Mouse (Mus musculus) adipocyte (in vitro differentiated cells): ENCODE measurements around the gene Pstk.
"Not testable (repeated sequence)": the region's sequence is repeated elsewhere in the genome, so short reads cannot be mapped to it uniquely, and the experiment has no call there.

ENCODE experiments used
- DNase-seq: peaks from one replicate; pipeline ENCODE4 v3.0.0-alpha.2; 2016; ENCODE audit warnings: low spot score

The Pstk gene

DNA sequence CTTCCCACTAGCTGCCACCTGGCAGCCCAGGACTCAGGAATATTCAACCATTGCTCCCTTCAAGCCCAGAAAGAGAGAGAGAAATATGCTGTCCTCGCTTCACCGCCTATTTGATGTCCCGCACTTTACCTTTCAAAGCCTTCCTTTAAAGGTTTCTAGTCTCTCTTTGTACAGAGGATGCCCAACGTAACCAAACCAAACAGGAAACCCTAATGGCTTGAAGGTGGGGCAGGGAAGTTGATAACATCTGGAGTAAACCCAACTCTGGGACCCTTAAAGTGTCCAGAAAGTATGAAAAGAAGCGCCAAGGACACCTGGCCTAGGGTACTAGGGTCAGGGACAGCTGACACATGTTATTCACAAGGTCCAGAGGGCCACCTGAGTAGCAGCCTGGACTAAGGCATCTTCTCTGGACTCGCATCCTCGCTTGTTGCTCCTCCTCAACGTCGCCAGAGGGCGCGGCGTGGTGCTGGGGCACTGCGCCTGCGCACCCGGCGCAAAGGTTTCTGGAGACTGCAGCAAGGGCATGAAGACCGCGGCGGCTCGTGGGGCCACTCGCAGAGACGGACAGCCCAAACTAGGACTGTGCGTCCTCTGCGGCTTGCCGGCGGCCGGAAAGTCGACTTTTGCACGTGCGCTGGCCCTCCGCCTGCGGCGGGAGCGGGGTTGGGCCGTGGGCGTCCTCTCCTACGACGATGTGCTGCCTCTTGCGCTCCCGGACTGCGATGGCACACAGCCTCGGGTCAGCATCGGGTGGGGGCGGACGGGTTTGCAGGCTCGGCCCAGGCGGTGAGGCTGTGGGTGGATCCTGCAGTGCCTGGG is at the start of gene Pstk:
Gene Pstk, plus strand, starts transcription at position 494 of the 822 bp plus-strand sequence.
- DNase-seq = peak; percentile 85

DNA sequence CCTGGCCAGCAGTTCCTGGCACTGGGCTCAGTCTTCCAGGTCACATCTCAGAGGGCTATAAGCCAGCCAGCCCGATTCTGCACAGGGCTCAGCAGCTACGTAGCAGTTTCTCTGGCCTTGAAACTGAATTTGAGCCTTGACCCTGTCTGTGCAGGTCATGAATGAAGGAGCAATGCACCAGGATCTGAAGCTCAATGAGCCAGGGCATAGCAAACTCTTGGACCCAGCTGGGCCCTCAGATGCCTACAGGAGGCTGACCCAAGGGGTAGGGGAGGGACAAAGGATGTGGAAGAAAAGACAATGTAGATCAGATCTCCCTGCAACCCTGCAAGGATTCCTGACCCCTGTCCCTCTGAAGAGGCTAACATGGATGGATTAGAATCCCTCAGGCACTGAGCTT is 48.7 kb upstream of the Pstk start, which contains the start of gene Cuzd1:
Gene Cuzd1, minus strand, starts transcription at position 101 of the 400 bp plus-strand sequence.
- no peak for DNase-seq

DNA sequence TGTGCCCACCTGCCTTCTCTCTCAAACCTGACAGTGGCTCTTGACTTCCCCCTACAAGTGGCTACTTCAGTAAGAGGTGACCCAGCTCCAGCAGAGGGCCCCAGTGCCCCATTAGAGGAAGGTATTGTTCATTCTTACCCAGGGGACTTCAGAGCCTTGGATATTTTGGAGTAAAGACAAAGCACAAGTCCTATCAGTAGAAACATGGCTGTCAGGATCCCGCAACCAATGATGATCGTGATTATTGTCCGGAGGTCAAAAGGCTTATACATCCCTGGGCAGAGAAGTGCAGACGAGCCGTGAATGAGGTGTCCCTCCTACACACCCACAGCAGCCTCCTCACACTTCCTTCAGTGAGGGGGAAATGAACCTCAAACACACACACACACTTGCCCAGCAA is 43.9 kb upstream of the Pstk start:
- DNase-seq = no peak

DNA sequence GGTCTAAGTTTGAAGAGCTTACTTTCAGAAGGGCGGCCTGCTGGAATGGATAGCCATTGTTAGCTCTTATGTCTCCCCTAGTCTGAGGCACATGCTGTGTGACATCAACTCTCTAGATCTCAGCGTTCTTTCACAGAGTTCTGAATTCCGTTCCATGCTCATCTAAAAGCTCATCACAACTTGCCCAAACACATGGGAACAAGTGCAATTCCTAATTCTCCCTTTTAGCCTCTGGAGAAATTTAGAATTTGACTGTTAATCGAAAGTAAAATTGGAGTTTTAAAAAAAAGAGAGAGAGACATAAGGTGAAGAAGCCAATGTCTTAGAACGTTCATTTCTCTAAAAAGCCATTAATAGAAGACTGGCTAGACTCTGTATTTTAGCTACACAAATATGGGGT is 41.5 kb upstream of the Pstk start, which contains the start of gene Fam24b:
Gene Fam24b, minus strand, starts transcription at position 101 of the 400 bp plus-strand sequence.
- no peak for DNase-seq

DNA sequence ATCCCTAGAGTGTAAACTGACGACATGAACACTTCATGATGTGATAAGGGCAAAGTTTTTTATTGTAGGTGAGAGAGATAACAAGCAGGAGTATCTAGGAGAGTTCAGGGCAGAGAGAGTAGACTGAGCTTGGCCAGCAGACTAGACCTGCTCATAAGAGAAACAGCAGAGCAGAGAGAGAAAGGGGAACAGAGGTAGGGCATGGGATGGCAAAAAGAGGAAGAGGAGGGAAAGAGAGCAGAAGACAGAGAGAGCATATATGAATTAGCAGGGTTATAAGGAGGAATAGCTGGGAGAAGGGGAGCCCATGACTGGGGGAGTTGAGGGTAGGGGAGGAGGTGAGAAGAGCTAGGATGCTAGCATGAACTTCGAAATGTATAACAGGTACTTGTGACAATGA is 39.3 kb upstream of the Pstk start:
- DNase-seq = no peak

DNA sequence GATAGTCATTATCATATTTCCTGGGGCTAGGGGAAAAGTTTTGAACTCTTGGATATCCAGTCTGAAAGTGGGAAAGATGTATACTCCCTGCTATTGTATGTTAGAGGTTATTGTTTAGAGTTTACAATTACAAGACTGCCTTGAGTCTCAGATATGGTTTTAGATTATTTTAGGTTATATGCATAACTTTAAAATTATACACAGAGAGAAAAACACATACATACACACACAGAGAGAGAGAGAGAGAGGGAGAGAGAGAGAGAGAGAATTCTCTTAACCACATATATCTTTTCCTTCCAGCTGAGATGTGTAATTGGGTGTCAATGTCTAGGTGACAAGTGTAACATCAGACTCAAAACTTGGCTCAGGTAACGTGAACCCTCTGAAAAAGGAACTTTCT is 37.4 kb upstream of the Pstk start, which contains the start of gene Fam24a:
Gene Fam24a, plus strand, starts transcription at position 301 of the 400 bp plus-strand sequence.
- DNase-seq = no peak

DNA sequence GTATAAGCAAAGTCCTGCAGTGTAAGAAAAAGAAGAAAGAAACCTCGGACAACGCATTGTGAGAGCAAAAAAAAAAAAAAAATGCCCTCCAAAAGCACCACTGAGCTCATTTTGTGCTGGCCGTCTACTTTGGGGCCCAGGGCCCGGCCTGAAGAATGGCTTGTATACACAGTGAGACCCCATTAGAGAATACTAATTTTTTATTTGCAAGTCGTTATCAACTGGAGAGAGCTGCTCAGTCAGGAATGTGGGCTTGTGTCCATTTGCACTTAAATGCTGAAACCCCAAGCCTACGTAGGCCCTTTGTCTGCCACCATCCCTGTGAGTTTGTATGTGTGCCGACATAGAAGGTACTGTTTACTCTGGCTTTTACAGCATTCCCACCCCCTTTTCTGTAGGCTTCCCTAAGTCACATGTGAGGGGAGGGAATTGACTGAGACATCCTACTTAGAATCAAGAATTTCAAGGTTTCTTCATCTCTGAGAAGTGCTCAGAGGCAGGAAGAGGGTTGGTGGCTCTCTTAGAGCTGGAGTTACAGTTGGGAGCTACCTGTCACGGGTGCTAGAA is 33.4 kb upstream of the Pstk start:
- no peak for DNase-seq

DNA sequence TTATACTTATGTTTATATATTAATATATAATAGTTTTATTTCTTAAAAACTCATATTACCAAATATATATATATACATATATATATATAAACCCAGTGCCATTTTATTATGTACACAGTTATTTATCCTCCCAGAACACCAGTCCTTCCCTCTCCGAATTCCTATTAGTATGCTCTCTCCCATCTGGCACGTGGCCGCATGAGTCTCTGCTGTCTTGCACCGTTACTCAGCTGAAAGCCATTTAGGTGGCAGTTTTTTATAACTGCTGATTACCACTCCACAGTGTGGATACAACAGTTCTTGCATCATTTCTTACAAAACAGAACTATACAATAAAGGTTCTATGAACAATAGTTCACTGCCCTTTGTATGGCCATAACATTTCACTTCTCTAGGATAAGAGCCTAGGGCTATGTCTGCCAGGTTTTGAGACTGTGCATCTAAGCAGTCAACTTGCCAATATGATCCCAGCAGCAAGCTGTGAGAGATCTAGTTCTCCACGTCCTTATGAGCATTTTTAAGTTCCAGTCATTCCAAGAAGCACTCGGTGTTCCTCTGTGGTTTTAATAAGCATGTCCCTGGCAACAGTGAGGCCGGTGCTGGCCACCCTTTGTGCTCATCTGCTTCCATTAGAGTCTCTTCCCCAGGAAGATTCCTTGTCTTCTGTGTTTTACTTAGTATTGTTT is 24.9 kb upstream of the Pstk start:
- peak; percentile 21 for DNase-seq

DNA sequence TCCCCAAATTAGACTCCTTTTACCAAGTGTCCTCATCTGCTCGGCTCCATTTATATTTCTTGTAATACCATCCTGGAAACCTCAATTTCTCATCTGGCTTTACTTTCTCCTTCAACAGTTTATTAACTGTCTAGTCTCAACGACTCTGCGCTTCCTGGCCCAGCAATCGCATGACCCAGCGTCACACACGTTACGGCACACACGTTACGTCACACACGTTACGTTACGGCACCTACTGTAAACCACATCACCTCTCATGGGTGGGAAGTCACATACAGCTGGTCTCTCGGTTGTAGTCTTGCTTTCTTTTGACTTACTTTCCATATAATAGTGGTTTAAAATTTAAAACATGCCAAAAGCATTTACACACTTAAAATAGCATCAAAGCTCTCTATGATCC is 14.8 kb upstream of the Pstk start:
- DNase-seq = no peak

DNA sequence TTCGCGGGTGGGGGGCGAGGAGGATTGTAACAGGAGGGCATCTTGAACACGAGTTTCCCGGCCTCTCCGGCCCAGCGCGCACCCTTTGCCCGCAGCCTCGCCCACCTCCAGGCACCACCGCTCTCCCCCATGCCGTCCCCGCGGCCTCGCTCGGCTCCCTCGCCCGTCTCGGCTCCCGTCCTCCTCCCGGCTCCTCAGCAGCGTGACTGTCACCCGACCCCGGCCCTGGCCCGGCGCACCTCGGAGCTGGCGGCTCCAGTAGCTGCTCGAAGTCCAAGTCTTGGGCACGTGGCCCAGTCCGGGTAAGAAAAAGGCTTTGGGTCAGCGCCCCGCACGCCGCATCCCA is 8.7 kb upstream of the Pstk start:
- no peak for DNase-seq

DNA sequence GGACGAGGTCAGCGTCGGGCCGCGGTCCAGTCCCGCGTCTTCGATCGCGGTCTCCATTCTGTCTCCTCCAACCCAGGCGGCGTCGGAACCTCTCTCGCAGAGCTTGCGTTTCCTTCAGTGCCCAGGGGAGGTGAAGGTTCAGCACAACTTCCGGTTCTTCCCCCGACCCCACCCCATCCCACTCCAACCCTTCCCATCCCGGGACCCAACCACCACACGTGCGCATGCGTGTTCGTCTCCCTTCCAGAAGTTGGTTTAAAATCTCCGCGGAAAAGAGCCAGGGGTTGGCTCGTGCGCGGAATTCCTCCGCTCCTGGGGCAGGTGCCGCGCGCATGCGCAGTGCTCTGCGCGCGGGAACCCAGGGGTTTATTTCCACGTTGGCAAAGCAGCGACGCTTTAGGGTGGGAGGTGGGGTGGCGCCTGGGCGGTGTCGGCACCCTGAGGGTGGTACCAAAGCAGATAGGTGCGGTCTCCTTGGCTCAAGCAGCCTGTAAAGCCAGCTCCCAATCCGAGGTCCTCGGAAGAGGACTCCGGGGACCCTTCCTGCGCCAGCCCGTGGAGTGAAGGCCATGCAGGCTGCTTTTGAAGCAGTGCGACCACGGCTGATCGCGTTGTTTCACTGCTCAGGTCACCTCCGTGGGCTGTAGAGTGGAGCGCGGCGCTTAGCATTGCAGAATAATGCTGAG is 8.2 kb upstream of the Pstk start, which contains the start of gene 2310057M21Rik:
Gene 2310057M21Rik, minus strand, starts transcription at position 145 of the 686 bp plus-strand sequence.
- DNase-seq = peak; percentile 98

DNA sequence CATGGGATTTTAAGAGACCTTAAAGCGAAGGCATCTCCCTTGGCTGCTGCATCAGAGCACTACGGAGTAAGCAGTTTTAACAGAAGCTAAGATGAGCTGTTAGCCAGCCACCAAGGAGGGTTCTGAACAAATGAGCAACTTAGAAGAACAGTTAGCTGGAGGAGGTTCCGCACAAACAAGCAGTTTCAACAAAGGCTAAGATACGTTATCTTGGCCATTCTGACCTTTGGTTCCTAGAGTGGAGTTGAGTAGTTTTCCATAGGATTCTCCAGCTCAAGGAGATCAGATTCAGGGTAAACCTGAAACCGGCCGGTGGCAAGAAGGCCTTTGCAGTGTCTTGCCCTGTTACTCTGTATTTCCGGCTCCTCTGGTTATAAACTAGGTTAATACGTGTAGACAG is 6.8 kb upstream of the Pstk start:
- no peak for DNase-seq

DNA sequence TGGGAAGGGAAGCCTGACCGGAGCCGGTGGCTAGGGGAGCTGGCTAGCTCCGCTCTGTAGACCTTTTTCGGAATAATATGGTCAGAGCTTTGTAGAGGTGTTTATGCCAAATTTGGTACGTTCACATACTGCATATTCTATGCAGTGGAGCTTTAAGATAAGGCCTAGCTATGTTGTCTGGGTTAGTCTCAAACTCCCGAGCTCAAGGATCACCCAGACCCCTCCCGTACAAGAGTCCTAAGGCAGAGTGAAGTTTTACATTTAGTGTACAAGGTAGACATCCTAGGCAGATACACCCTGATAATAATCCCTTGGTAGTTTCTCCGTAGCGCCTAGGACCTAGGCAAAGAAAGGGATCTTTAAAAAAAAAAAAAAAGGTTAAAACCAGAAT is 524 bp downstream of the Pstk start:
- no peak for DNase-seq

DNA sequence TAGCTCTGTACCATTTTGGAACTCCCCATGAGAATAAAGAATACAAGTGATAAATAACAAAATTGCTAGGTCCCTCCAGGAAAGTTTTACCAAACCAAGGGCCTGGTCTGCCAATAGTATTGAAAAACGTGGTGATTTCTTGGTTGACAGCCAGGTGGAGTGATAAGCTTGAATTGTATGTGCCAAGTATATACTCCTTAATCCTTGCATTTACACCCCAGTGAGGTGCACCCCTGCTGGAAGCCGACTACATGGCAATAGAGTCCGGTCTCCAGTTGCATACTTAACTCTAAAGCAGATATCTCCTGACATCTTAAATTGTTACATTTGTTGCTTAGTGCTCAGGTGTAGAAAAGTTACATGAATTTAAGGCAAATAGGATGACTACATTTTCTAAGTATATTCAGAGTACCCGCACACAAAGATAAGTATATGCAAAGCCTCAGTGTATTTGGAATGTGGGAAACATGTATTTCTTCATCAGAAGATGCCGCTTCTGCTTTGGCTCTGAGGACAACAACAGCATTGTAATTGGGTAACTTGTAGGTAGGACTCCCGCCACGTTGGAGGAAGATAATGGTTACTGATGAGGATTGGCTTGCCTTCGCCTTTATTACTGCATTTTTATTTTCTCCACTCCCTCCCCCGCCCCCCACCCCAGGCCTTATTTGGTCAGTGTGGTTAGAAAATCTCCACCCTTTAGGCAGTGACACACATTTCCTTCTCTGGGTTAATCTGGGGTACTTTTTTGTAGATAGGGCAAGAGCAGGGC is 1.1 kb downstream of the Pstk start:
- peak; percentile 21 for DNase-seq

DNA sequence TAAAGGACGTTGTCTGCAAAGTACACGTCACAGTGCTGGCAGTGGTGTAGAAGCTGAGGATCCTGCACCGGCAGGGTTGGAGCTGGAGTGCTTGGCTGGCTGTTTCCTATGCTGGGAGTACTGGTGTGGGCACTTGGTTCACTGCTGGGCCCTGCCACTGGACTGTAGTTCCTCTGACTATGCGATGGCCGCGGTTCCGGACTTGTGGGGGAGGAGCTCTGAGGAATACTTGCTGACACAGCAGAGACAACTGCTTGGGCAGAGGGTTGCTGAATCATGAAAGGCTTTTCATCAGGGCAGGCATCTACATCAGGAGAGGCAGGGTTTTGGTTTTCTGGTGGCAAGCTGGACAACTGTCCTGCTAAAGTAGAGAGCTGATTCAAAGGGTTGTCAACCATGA is 20.8 kb downstream of the Pstk start:
- DNase-seq = not testable (repeated sequence)

DNA sequence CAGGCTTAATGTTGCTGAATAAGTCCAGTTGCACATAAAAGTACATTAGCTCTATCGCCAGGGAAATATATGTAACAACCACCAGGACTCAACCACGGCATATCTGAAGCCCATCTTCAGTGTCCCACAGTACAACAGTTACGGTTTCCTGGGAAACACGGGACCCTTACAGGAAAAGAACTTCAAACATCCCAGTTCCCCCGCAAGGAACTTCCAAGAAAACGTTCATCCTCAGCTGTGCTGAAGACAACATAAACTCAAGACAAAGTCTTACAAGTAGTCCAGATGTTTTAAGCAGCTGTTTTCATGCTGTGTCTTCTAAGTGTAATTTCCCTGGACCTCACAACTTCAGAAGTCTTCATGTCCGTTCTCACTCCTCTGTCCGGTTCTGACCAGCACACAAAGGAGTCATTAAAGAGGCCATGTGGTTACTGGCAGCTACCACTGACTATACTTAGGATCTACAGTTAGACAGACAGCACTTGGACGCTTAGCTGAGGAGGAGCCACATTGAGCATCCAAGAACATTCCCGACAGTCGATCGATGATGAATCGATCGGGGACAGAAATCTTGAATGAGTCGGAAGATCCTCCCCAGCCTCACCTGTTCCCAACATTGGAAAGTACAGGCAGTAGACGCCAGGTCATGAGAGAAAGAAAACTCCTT is 38.5 kb downstream of the Pstk start:
- DNase-seq = peak; percentile 62

DNA sequence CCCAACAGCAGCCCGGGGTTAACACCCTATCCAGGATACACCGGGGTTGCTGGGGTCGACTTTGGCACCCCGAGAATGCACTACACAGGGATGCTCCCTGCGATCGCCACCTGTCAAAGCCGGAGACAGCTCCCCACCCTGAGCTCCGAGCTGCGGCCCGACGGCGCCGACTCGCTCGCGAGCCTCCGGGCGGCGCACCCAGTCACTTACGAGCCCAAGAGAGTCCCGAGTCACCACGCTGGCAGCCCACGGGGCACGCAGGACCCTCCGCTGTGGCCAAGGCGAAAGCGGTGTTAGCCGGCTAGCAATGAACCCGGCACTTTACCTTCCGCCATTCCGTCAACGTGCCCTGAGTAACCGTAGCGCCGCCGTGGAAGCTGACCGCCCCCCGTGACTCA is 39.0 kb downstream of the Pstk start:
- DNase-seq = no peak

DNA sequence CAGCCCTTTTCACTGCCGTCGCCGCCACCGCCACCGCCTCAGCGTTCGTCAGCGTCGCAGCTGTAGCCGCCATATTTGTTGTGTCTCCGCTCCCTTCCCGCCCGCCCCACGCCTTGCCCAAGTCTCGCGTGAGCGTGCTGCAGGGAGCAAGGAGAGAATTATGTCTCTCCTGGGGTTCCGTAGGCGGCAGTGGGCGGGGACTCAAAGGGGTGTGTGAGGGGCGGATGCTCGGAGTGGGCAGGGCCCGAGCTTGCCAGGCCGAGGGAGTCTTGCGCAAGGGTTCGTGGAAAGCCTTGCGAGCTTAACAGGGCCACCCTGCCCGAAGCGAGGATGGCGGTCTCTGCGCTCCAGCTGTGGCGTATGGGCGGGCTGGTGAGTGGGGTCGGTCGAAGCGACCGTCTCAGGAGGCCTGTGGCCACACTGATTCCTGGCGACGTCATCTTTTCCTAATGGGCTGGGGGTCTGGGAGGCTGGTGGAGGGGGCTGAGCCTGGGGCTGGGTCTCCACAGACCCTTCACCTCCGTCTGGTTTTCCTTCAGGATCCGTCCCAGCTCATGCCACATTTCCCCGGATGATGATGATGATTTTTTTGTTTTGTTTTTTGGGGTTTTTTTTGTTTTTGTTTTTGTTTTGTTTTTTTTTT is 39.6 kb downstream of the Pstk start, which contains the start of the genes Ikzf5 and Acadsb:
Gene Ikzf5, minus strand, starts transcription at position 106 of the 643 bp plus-strand sequence.
Gene Acadsb, plus strand, starts transcription at position 186 of the 643 bp plus-strand sequence.
- peak; percentile 98 for DNase-seq

DNA sequence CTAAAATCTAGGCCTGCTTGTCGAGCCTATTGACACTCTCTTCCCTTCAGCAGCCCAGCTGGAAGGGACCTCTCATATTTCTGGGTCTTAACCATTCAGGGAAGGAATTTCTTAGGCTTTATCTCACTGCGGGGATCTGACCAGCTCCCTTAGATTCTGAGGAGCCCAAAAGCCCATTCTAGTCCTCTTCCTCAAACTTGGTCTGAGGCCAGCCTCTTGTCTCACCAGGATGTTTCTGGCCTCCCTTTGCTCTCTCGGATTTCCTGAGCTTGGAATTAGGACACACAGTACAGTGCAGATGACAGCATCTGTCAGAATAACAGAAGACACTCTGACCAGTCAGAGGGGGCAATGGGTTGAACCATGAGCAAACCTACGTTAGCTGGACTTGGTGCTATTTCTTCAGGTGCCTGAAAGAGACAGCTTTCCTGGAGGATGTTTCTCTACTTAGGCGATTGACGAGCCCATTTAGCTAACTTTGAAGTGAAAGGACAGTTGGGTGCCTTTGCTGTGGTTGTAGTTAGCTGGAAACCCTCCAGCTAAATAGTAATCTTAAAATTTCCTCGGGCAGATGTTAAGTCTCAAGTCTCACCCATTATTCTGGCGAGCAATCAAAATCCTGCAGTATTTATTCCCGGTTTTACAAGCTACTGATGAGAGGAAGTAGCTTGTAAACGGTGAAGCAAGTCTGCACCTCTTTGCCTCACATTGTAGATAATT is 40.4 kb downstream of the Pstk start:
- peak; percentile 47 for DNase-seq

DNA sequence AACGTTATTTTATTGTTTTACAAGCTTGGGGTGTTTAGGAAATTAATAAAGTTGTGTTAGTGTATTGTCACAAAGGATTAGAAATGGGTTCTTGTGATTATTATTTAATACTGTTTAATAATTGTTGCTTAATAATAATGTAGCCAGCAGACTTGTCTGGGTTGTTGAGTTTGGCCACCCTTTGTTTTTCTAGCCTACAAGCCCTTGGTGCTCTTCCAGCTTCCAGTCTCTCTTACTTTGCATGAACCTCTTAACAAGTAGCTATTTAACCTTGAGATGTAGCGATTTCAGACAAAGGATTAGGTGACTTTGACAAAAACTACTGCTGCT is 41.0 kb downstream of the Pstk start:
- DNase-seq = peak; percentile 31
